ENCODE assay signal across 20 mouse cellular contexts in the genomic region with DNA sequence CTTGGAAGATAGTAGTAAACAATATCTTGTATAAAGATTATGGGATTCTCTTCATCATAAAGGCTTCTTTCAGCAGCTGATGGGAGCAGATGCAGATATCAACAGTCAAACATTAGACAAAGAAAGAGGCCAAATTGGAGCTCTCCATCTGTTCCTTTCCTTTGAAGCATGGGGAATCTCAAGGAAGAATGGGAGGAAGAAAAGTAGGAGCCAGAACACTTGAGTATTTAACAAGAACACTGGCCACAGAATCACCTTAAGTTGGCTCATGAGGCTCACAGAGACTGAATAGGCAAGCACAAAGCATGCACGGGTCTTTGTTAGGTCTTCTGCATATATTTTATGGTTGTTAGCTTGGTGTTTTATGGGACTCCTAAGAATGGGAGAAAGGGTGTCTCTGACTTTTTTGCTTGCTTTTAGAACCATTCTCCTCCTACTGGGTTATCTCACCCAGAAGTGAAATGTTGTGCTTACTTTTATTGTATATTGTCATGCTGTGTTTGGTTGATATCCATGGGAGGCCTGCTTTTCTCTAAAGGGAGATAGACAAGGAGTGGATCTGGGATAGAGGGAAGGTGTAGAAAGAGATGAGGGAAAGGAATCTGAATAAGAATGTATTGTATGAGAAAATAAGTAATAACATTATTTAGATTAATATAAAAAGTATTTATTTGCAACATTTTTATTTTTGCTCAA.
DNase-seq lines count a peak whose midpoint lies in the region; ATAC-seq lines count a peak whose summit lies in the region.
"Had no signal": no experiment of that assay in that cellular context is flagged by ENCODE, and none has a peak within 500 bp of the region (broad histone marks: within the 10 kb centered on the region; RNA-seq: fewer than 3 reads in every experiment).

No protein-coding gene starts in this region.

- H3K27ac ChIP-seq in hindbrain, embryonic 12.5 days: peak overlapping the region; percentile 40; the same call in 1 of the 2 replicates
- no peak overlapping the region for H3K27ac ChIP-seq in hindbrain, embryonic 13.5 days
- no peak overlapping the region for H3K27ac ChIP-seq in neural tube, embryonic 12.5 days
- H3K27ac ChIP-seq: embryonic facial prominence, embryonic 13.5 days; heart, embryonic 10.5 days; neural tube, embryonic 13.5 days had no signal

- H3K9me3 ChIP-seq in hindbrain, embryonic 12.5 days (replicated peaks): no peaks in the 10 kb centered on the region
- H3K9me3 ChIP-seq in hindbrain, embryonic 13.5 days: no peaks in the 10 kb centered on the region
- H3K9me3 ChIP-seq in neural tube, embryonic 12.5 days: no peaks in the 10 kb centered on the region
- H3K9me3 ChIP-seq: embryonic facial prominence, embryonic 13.5 days; heart, embryonic 10.5 days; megakaryocyte, embryonic 14.5 days; neural tube, embryonic 13.5 days had no signal

- H3K27me3 ChIP-seq in hindbrain, embryonic 12.5 days: no peaks in the 10 kb centered on the region
- no peaks in the 10 kb centered on the region for H3K27me3 ChIP-seq in hindbrain, embryonic 13.5 days
- H3K27me3 ChIP-seq in neural tube, embryonic 12.5 days (replicated peaks): no peaks in the 10 kb centered on the region
- H3K27me3 ChIP-seq: embryonic facial prominence, embryonic 13.5 days; megakaryocyte, embryonic 14.5 days; neural tube, embryonic 13.5 days had no signal

- H3K9ac ChIP-seq in hindbrain, embryonic 12.5 days: no peak overlapping the region
- H3K9ac ChIP-seq in hindbrain, embryonic 13.5 days: no peak overlapping the region
- no peak overlapping the region for H3K9ac ChIP-seq in neural tube, embryonic 12.5 days
- H3K9ac ChIP-seq: embryonic facial prominence, embryonic 13.5 days; liver, postnatal 0 days; neural tube, embryonic 13.5 days had no signal

- WGBS in hindbrain, embryonic 12.5 days: 20% methylated on average over 1 of the region's 1 CpGs
- WGBS in hindbrain, embryonic 13.5 days: 22% methylated on average over 1 of the region's 1 CpGs
- 27% methylated on average over 1 of the region's 1 CpGs for WGBS in neural tube, embryonic 12.5 days

- ATAC-seq in hindbrain, embryonic 12.5 days (ENCODE audit: low FRiP score): peak; percentile 81
- ATAC-seq in hindbrain, embryonic 13.5 days (ENCODE audit: low FRiP score): no peak
- peak; percentile 86 for ATAC-seq in neural tube, embryonic 12.5 days (ENCODE audit: low FRiP score, low read depth)
- ATAC-seq: liver, postnatal 0 days had no signal

- H3K4me3 ChIP-seq in hindbrain, embryonic 12.5 days: no peak overlapping the region
- no peak overlapping the region for H3K4me3 ChIP-seq in hindbrain, embryonic 13.5 days
- H3K4me3 ChIP-seq in neural tube, embryonic 12.5 days: no peak overlapping the region
- H3K4me3 ChIP-seq: embryonic facial prominence, embryonic 13.5 days; heart, embryonic 10.5 days; megakaryocyte, embryonic 14.5 days; neural tube, embryonic 13.5 days had no signal

- no peak overlapping the region for H3K4me2 ChIP-seq in hindbrain, embryonic 12.5 days (replicated peaks)
- H3K4me2 ChIP-seq in hindbrain, embryonic 13.5 days: no peak overlapping the region
- no peak overlapping the region for H3K4me2 ChIP-seq in neural tube, embryonic 12.5 days (replicated peaks)
- H3K4me2 ChIP-seq: embryonic facial prominence, embryonic 13.5 days; neural tube, embryonic 13.5 days had no signal

- peak; percentile 47 for DNase-seq in brain, embryonic 18.5 days (ENCODE audit: low read depth, low spot score)
- DNase-seq in embryo, embryonic 9.5 days (ENCODE audit: extremely low spot score): peak; percentile 0
- no peak for DNase-seq in cerebellum, adult 11 months
- DNase-seq in right cerebral cortex, postnatal 25 days: no peak
- DNase-seq: cerebellum, adult 18-20 months; cerebellum, postnatal 36 days; heart, postnatal 10 days; kidney, adult 9 months; kidney, postnatal 36 days; liver; liver, postnatal 0 days; lung, postnatal 14 days; thymus, adult 18-20 months had no signal

- no peaks in the 10 kb centered on the region for H3K36me3 ChIP-seq in hindbrain, embryonic 12.5 days
- H3K36me3 ChIP-seq in hindbrain, embryonic 13.5 days: no peaks in the 10 kb centered on the region
- no peaks in the 10 kb centered on the region for H3K36me3 ChIP-seq in neural tube, embryonic 12.5 days
- H3K36me3 ChIP-seq: embryonic facial prominence, embryonic 13.5 days; heart, embryonic 10.5 days; neural tube, embryonic 13.5 days had no signal

- no peaks in the 10 kb centered on the region for H3K4me1 ChIP-seq in hindbrain, embryonic 12.5 days
- no peaks in the 10 kb centered on the region for H3K4me1 ChIP-seq in hindbrain, embryonic 13.5 days (replicated peaks)
- no peaks in the 10 kb centered on the region for H3K4me1 ChIP-seq in neural tube, embryonic 12.5 days
- H3K4me1 ChIP-seq: embryonic facial prominence, embryonic 13.5 days; heart, embryonic 10.5 days; megakaryocyte, embryonic 14.5 days; neural tube, embryonic 13.5 days had no signal

Comparison
In these comparisons a context has a peak if more than half of its experiments do, and no peak if none do; other contexts are left out.
1. DNase-seq: peak in brain, embryonic 18.5 days (single experiment) and embryo, embryonic 9.5 days (single experiment); none in cerebellum, adult 11 months (single experiment) and right cerebral cortex, postnatal 25 days (single experiment).